Mouse (Mus musculus): ENCODE measurements around the gene Nmu. TPM values are rescaled to one million over a fixed set of nuclear protein-coding genes. Genes with fewer than 3 reads are reported as not detected.

Nmu gene
- polyA plus RNA-seq, 1 experiment = 0.23 TPM

DNA sequence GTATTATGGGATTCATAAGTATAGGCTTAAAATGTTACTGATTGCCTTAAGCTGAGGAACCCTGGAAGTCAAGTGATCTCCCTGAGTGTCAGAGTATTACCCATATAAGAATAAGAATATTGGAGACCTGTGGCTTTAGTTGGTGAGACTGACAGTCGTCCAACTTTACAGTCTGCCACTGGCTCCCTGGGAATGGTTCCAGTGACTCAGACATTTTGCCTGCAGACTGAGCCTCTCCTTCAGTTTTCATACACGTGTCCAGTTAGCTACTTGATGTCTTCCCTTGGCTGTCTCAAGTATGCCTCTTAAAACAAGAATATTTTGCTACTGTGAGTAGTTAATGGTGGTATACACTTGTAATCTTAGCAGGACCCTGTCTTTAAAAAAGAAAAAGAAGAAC is 55.4 kb downstream of the Nmu start:
- H3K36me3 ChIP-seq (ENCODE audit: control insufficient read depth, insufficient read depth) = no peaks in the 10 kb centered on the region
- peaks cover 4% of the 10 kb centered on the region for H3K79me3 ChIP-seq (ENCODE audit: low read depth)
- TF ChIP-seq MAX (IDR thresholded peaks at IDR 0.05) (no peak), FOSL1 (IDR thresholded peaks at IDR 0.05; ENCODE audit: insufficient read depth, low read length, poor library complexity, severe bottlenecking) (no peak), MYOD1 (IDR thresholded peaks at IDR 0.05; ENCODE audit: control insufficient read depth, insufficient read length, low read depth) (no peak), CEBPB (IDR thresholded peaks at IDR 0.05; ENCODE audit: low read depth) (no peak), CTCF (IDR thresholded peaks at IDR 0.05; ENCODE audit: control insufficient read depth, insufficient read depth, insufficient read length) (no peak), USF1 (IDR thresholded peaks at IDR 0.05; ENCODE audit: low read depth) (no peak), MYOG (IDR thresholded peaks at IDR 0.05; ENCODE audit: control insufficient read depth, extremely low read depth, insufficient read length) (no peak)
- no peak overlapping the region for H3K4me3 ChIP-seq (ENCODE audit: insufficient read depth, poor library complexity, severe bottlenecking)
- H3K79me2 ChIP-seq (ENCODE audit: control insufficient read depth, insufficient read depth) = peaks cover 18% of the 10 kb centered on the region
- H3ac ChIP-seq (ENCODE audit: control insufficient read depth, insufficient read length, low read depth) = no peak overlapping the region
- no peaks in the 10 kb centered on the region for H3K27me3 ChIP-seq (ENCODE audit: control insufficient read depth, insufficient read depth, insufficient read length)

DNA sequence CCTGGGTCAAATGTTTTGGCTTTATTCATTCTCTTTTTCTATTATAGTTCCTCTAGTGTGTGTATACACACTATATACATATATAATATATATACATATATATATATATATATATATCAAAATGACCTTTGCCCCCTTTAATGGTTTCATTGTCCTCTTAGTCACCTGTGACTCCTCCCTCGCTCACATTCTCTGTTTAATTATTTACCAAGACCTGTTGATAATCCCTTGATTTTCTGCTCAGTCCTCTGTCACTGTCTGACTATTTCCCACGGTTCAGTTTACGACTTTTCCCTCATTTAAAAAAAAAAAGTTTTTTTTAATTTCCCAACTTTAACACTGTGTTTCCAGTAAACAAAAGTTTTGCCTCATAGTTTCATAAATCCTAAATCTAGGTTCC is 57.3 kb downstream of the Nmu start:
- Histone ChIP-seq H3K4me3 (ENCODE audit: insufficient read depth, poor library complexity, severe bottlenecking) (no peak overlapping the region), H3K79me3 (ENCODE audit: low read depth) (peaks cover 22% of the 10 kb centered on the region), H3K79me2 (ENCODE audit: control insufficient read depth, insufficient read depth) (peaks cover 38% of the 10 kb centered on the region), H3ac (ENCODE audit: control insufficient read depth, insufficient read length, low read depth) (no peak overlapping the region), H3K27me3 (ENCODE audit: control insufficient read depth, insufficient read depth, insufficient read length) (no peaks in the 10 kb centered on the region), H3K36me3 (ENCODE audit: control insufficient read depth, insufficient read depth) (peaks cover 6% of the 10 kb centered on the region)
- no peak for TF ChIP-seq CEBPB (IDR thresholded peaks at IDR 0.05; ENCODE audit: low read depth)
- TF ChIP-seq MAX (IDR thresholded peaks at IDR 0.05) = no peak
- TF ChIP-seq FOSL1 (IDR thresholded peaks at IDR 0.05; ENCODE audit: insufficient read depth, low read length, poor library complexity, severe bottlenecking) = no peak
- TF ChIP-seq MYOD1 (IDR thresholded peaks at IDR 0.05; ENCODE audit: control insufficient read depth, insufficient read length, low read depth) = no peak
- no peak for TF ChIP-seq MYOG (IDR thresholded peaks at IDR 0.05; ENCODE audit: control insufficient read depth, extremely low read depth, insufficient read length)
- TF ChIP-seq USF1 (IDR thresholded peaks at IDR 0.05; ENCODE audit: low read depth) = no peak
- TF ChIP-seq CTCF (IDR thresholded peaks at IDR 0.05; ENCODE audit: control insufficient read depth, insufficient read depth, insufficient read length) = no peak

DNA sequence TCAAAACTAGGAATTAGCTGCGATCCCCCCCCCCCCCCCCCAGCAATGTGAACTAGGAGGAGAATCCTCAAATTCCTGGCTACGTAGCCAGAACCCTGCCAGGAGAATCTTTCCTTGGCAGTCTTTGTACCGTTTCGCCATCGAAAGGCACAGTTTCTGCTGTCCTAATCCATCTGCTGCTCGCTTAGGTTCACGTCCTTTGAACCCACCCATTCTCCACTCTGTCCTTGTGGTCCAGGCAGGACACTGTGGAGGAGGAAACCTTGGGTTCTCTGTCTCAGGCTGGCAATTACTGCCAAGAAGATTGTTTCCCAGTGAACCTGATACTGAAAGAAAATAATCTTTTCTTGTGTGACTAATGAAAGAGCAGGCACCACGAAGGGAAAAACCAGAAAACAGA is 58.0 kb downstream of the Nmu start:
- Histone ChIP-seq H3K4me3 (ENCODE audit: insufficient read depth, poor library complexity, severe bottlenecking) (peak overlapping the region; percentile 91), H3K79me2 (ENCODE audit: control insufficient read depth, insufficient read depth) (peaks cover 44% of the 10 kb centered on the region), H3K27me3 (ENCODE audit: control insufficient read depth, insufficient read depth, insufficient read length) (no peaks in the 10 kb centered on the region), H3K36me3 (ENCODE audit: control insufficient read depth, insufficient read depth) (peaks cover 13% of the 10 kb centered on the region), H3K79me3 (ENCODE audit: low read depth) (peaks cover 28% of the 10 kb centered on the region), H3ac (ENCODE audit: control insufficient read depth, insufficient read length, low read depth) (no peak overlapping the region)
- TF ChIP-seq MYOD1 (IDR thresholded peaks at IDR 0.05; ENCODE audit: control insufficient read depth, insufficient read length, low read depth) (no peak), MYOG (IDR thresholded peaks at IDR 0.05; ENCODE audit: control insufficient read depth, extremely low read depth, insufficient read length) (no peak)

DNA sequence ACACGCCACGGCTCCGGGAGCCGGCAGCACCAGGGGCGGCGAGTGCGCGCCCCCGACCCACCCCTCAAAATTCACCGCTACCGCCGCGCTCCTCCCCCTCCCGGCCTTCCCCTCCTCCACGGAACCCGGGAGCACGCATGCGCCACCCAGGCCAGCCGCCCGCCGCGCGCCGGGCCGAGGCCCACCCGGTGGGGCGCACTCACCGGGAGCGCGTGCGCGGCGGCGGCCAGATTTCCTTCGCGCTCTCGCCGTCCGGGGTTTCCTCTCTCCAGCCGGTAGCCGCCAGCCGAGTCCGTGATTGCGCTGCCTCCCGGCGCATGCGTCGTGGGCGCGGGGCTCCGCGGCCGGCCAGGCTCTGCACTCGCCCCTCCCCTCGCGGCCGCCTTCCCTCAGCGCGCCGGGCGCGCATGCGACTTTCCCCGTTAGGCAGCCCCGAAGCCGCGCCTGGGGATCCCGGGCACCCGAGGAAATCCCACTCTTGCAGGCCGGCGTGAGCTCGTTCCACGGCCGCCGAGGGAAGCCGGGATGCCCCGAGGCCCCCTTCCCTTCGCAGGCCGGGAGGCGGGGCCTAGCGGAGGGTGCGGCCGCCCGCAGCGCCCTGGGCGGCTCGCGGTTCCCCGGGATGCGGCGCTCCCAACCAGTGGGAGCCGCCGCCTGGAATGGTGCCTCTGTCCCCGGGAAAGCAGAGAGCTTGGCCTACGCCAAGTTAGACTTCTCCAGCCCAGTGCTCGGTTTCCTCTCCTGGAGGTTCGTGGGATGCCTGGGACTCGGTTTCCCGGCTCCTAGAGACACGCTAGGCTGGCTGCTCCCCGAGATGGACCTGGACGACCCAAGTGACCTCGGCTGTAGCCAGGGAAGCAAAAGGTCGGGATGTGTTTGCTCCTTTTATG is 58.9 kb downstream of the Nmu start, which contains the start of gene Clock:
Gene Clock (minus strand): TSS at position 341 of the 890 bp plus-strand sequence.
- TF ChIP-seq FOSL1 (IDR thresholded peaks at IDR 0.05; ENCODE audit: insufficient read depth, low read length, poor library complexity, severe bottlenecking) = no peak
- no peak for TF ChIP-seq MYOD1 (IDR thresholded peaks at IDR 0.05; ENCODE audit: control insufficient read depth, insufficient read length, low read depth)
- TF ChIP-seq MAX (IDR thresholded peaks at IDR 0.05) = peak; percentile 5
- TF ChIP-seq MYOG (IDR thresholded peaks at IDR 0.05; ENCODE audit: control insufficient read depth, extremely low read depth, insufficient read length) = no peak
- no peak for TF ChIP-seq CTCF (IDR thresholded peaks at IDR 0.05; ENCODE audit: control insufficient read depth, insufficient read depth, insufficient read length)
- TF ChIP-seq CEBPB (IDR thresholded peaks at IDR 0.05; ENCODE audit: low read depth) = no peak
- TF ChIP-seq USF1 (IDR thresholded peaks at IDR 0.05; ENCODE audit: low read depth) = no peak
- Histone ChIP-seq H3ac (ENCODE audit: control insufficient read depth, insufficient read length, low read depth) (peak within 1 kb of the TSS; percentile 62), H3K79me3 (ENCODE audit: low read depth) (peaks cover 36% of the 10 kb centered on the region), H3K36me3 (ENCODE audit: control insufficient read depth, insufficient read depth) (peaks cover 20% of the 10 kb centered on the region), H3K4me3 (ENCODE audit: insufficient read depth, poor library complexity, severe bottlenecking) (peak within 1 kb of the TSS; percentile 91), H3K27me3 (ENCODE audit: control insufficient read depth, insufficient read depth, insufficient read length) (no peaks in the 10 kb centered on the region), H3K79me2 (ENCODE audit: control insufficient read depth, insufficient read depth) (peaks cover 53% of the 10 kb centered on the region)

DNA sequence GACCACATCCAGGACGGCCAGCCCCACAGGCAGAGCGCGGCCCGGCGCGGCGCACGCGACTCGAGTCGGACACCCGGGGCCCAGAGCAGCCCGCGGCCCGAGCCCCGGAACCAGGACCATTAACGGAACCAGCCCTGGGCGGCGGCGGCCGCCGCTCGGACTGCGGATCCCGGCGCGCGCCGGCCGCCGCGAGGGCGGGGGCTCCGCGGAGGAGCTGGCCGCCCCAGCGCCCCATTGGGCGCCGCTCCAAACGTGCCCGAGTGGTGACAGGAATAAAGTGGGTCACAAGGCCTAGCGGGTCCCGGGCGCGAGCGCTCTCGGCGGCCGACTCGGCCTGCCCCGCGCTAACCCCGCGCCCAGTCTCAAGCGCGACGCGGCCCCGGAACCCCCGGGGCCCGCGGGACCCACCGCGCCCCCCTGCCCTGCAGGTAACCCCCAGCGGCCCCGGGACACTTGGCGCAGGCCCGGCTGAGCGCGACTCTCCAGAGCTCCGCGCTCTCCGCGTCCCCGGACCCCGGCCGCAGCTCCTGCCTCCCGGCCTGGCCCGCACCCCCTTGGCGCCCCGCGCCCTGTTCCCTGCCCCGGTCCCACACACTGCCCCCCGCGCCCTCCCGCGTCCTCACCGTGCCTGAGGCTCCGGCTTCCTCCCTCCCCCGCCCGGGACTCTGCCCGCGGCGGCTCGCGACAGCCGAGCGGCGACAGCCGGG is 59.7 kb downstream of the Nmu start:
- Histone ChIP-seq H3K27me3 (ENCODE audit: control insufficient read depth, insufficient read depth, insufficient read length) (no peaks in the 10 kb centered on the region), H3K4me3 (ENCODE audit: insufficient read depth, poor library complexity, severe bottlenecking) (peak overlapping the region; percentile 91), H3K79me3 (ENCODE audit: low read depth) (peaks cover 38% of the 10 kb centered on the region), H3ac (ENCODE audit: control insufficient read depth, insufficient read length, low read depth) (peak overlapping the region; percentile 62), H3K36me3 (ENCODE audit: control insufficient read depth, insufficient read depth) (peaks cover 20% of the 10 kb centered on the region), H3K79me2 (ENCODE audit: control insufficient read depth, insufficient read depth) (peaks cover 61% of the 10 kb centered on the region)
- TF ChIP-seq MYOG (IDR thresholded peaks at IDR 0.05; ENCODE audit: control insufficient read depth, extremely low read depth, insufficient read length) (no peak), CEBPB (IDR thresholded peaks at IDR 0.05; ENCODE audit: low read depth) (no peak), FOSL1 (IDR thresholded peaks at IDR 0.05; ENCODE audit: insufficient read depth, low read length, poor library complexity, severe bottlenecking) (no peak), MAX (IDR thresholded peaks at IDR 0.05) (no peak), CTCF (IDR thresholded peaks at IDR 0.05; ENCODE audit: control insufficient read depth, insufficient read depth, insufficient read length) (no peak), MYOD1 (IDR thresholded peaks at IDR 0.05; ENCODE audit: control insufficient read depth, insufficient read length, low read depth) (no peak), USF1 (IDR thresholded peaks at IDR 0.05; ENCODE audit: low read depth) (no peak)
